In genomic region chr12:69376132-69376531, GRCm38 (mm10) we compare ENCODE assay signal across 13 mouse cellular contexts. TPM values are rescaled to one million over a fixed set of nuclear protein-coding genes. Genes with fewer than 3 reads are reported as not detected.
DNase-seq lines count a peak whose midpoint lies in the region; ATAC-seq and TF ChIP-seq lines count a peak whose summit lies in the region.
"Had no signal": no experiment of that assay in that cellular context is flagged by ENCODE, and none has a peak within 500 bp of the region (broad histone marks: within the 10 kb centered on the region; RNA-seq: fewer than 3 reads in every experiment).

No protein-coding gene starts in this region.

- TF ChIP-seq CTCF in G1E (IDR thresholded peaks at IDR 0.05; ENCODE audit: low read depth, low read length) = no peak

- H3K27ac ChIP-seq in kidney, embryonic 15.5 days = no peak overlapping the region
- H3K27ac ChIP-seq in embryonic facial prominence, embryonic 14.5 days (replicated peaks; ENCODE audit: low read depth, low read length) = no peak overlapping the region
- H3K27ac ChIP-seq in liver, embryonic 15.5 days (replicated peaks) = 0 out of 2 replicates have a peak overlapping the region, but pooled peaks have one; percentile 38
- no peak overlapping the region for H3K27ac ChIP-seq in midbrain, embryonic 10.5 days (replicated peaks)
- H3K27ac ChIP-seq: hindbrain, embryonic 10.5 days; layer of hippocampus, adult 2 months had no signal

- H3K27me3 ChIP-seq in kidney, embryonic 15.5 days = no peaks in the 10 kb centered on the region
- no peaks in the 10 kb centered on the region for H3K27me3 ChIP-seq in G1E (ENCODE audit: insufficient read depth, low read length)
- no peaks in the 10 kb centered on the region for H3K27me3 ChIP-seq in embryonic facial prominence, embryonic 14.5 days (replicated peaks; ENCODE audit: control insufficient read depth, insufficient read depth, low read length)
- H3K27me3 ChIP-seq in liver, embryonic 15.5 days = no peaks in the 10 kb centered on the region
- H3K27me3 ChIP-seq in midbrain, embryonic 10.5 days (ENCODE audit: low read depth, poor library complexity, severe bottlenecking) = no peaks in the 10 kb centered on the region
- H3K27me3 ChIP-seq: Patski had no signal

- DNase-seq in kidney, adult 11 months = no peak
- DNase-seq in G1E (ENCODE audit: low spot score) = no peak
- no peak for DNase-seq in embryonic facial prominence, embryonic 14.5 days (ENCODE audit: low spot score)
- no peak for DNase-seq in midbrain, embryonic 10.5 days (ENCODE audit: low spot score)
- DNase-seq in frontal cortex, postnatal 14 days (ENCODE audit: low spot score in 2 of 2) = no peak
- DNase-seq: cerebellum, adult 11-12 months; kidney, adult 2 months; thymus, postnatal 4 days had no signal

- H3K4me2 ChIP-seq in kidney, embryonic 15.5 days = 0 out of 2 replicates have a peak overlapping the region, but pooled peaks have one; percentile 19
- H3K4me2 ChIP-seq in embryonic facial prominence, embryonic 14.5 days (ENCODE audit: low read depth, low read length) = peak overlapping the region; percentile 26
- H3K4me2 ChIP-seq in liver, embryonic 15.5 days = peak overlapping the region; percentile 34

- no peaks in the 10 kb centered on the region for H3K9me3 ChIP-seq in kidney, embryonic 15.5 days (replicated peaks)
- H3K9me3 ChIP-seq in G1E (replicated peaks) = no peaks in the 10 kb centered on the region
- H3K9me3 ChIP-seq in embryonic facial prominence, embryonic 14.5 days (ENCODE audit: control insufficient read depth, low read length) = no peaks in the 10 kb centered on the region
- no peaks in the 10 kb centered on the region for H3K9me3 ChIP-seq in liver, embryonic 15.5 days (replicated peaks)
- no peaks in the 10 kb centered on the region for H3K9me3 ChIP-seq in midbrain, embryonic 10.5 days (replicated peaks)
- H3K9me3 ChIP-seq: hindbrain, embryonic 10.5 days had no signal

- 73% methylated on average over 2 of the region's 2 CpGs for WGBS in kidney, embryonic 15.5 days
- WGBS in embryonic facial prominence, embryonic 14.5 days = 85% methylated on average over 2 of the region's 2 CpGs
- 38% methylated on average over 2 of the region's 2 CpGs for WGBS in liver, embryonic 15.5 days (ENCODE audit: insufficient replicate concordance)
- WGBS in midbrain, embryonic 10.5 days = 92% methylated on average over 2 of the region's 2 CpGs

- H3K9ac ChIP-seq in kidney, embryonic 15.5 days = no peak overlapping the region
- no peak overlapping the region for H3K9ac ChIP-seq in embryonic facial prominence, embryonic 14.5 days (ENCODE audit: low read depth, low read length)
- H3K9ac ChIP-seq in liver, embryonic 15.5 days = no peak overlapping the region

- peaks cover 19% of the 10 kb centered on the region for H3K4me1 ChIP-seq in kidney, embryonic 15.5 days
- peaks cover 28% of the 10 kb centered on the region for H3K4me1 ChIP-seq in G1E (ENCODE audit: insufficient read depth, low read depth, low read length)
- H3K4me1 ChIP-seq in embryonic facial prominence, embryonic 14.5 days (ENCODE audit: control insufficient read depth, insufficient read depth, low read length) = peaks cover 19% of the 10 kb centered on the region; the same call in 1 of the 2 replicates
- peaks cover 20% of the 10 kb centered on the region for H3K4me1 ChIP-seq in liver, embryonic 15.5 days (replicated peaks)
- peaks cover 32% of the 10 kb centered on the region for H3K4me1 ChIP-seq in midbrain, embryonic 10.5 days

- no peak for ATAC-seq in kidney, embryonic 15.5 days (replicated peaks; ENCODE audit: low FRiP score)
- ATAC-seq in G1E (ENCODE audit: extremely low read depth, insufficient number of reproducible peaks, low FRiP score, poor library complexity, severe bottlenecking) = no peak
- no peak for ATAC-seq in embryonic facial prominence, embryonic 14.5 days (ENCODE audit: low read depth)
- no peak for ATAC-seq in liver, embryonic 15.5 days (ENCODE audit: insufficient read depth)
- ATAC-seq: Patski had no signal

- H3K36me3 ChIP-seq in kidney, embryonic 15.5 days = peaks cover 17% of the 10 kb centered on the region
- peaks cover 58% of the 10 kb centered on the region for H3K36me3 ChIP-seq in G1E (replicated peaks)
- peaks cover 27% of the 10 kb centered on the region for H3K36me3 ChIP-seq in embryonic facial prominence, embryonic 14.5 days (ENCODE audit: control insufficient read depth, insufficient read depth, low read length)
- peaks cover 46% of the 10 kb centered on the region for H3K36me3 ChIP-seq in liver, embryonic 15.5 days (replicated peaks)
- H3K36me3 ChIP-seq in midbrain, embryonic 10.5 days = peaks cover 49% of the 10 kb centered on the region

- H3K4me3 ChIP-seq in kidney, embryonic 15.5 days (replicated peaks) = no peak overlapping the region
- H3K4me3 ChIP-seq in G1E (ENCODE audit: low read depth, low read length) = peak overlapping the region; percentile 20; the same call in 1 of the 2 replicates
- H3K4me3 ChIP-seq in embryonic facial prominence, embryonic 14.5 days (ENCODE audit: low read depth, low read length) = no peak overlapping the region
- H3K4me3 ChIP-seq in liver, embryonic 15.5 days (replicated peaks) = peak overlapping the region; percentile 21
- H3K4me3 ChIP-seq in midbrain, embryonic 10.5 days = no peak overlapping the region
- H3K4me3 ChIP-seq: hindbrain, embryonic 10.5 days; layer of hippocampus, adult 2 months had no signal

RNA-seq across cellular contexts. Expression of gene Gm9887, which starts 3.9 kb away (rescaled TPM):
- polyA plus RNA-seq in kidney, embryonic 15.5 days (2015; fragmentation: Nextera tagmentation; extraction: Ambion mirVana) = 1.4 and 1.7 TPM in 2 replicates
- total RNA-seq in G1E (2014; fragmentation: Nextera tagmentation) = not detected in 2 replicates
- 0.87 and 0.93 TPM in 2 replicates for total RNA-seq in G1E (2017)
- 0.79 and 1.6 TPM in 2 replicates for polyA plus RNA-seq in G1E (2012)
- polyA plus RNA-seq in embryonic facial prominence, embryonic 14.5 days (2014; fragmentation: Nextera tagmentation; extraction: Ambion mirVana) = 1.7 and 1.8 TPM in 2 replicates
- polyA plus RNA-seq in liver, embryonic 15.5 days (2015; fragmentation: Nextera tagmentation; extraction: Ambion mirVana) = 0.56 and 1.2 TPM in 2 replicates
- 1.2 and 1.3 TPM in 2 replicates for polyA plus RNA-seq in midbrain, embryonic 10.5 days (2016; fragmentation: Nextera tagmentation; extraction: Ambion mirVana)

RNA-seq across cellular contexts. Expression of gene Arf6, which starts 4.2 kb away (rescaled TPM):
- polyA plus RNA-seq in kidney, embryonic 15.5 days (2015; fragmentation: Nextera tagmentation; extraction: Ambion mirVana) = 45.3 and 47.0 TPM in 2 replicates
- 179 and 195 TPM in 2 replicates for total RNA-seq in G1E (2014; fragmentation: Nextera tagmentation)
- 123 and 153 TPM in 2 replicates for total RNA-seq in G1E (2017)
- polyA plus RNA-seq in G1E (2012) = 360 and 373 TPM in 2 replicates
- 62.3 and 66.7 TPM in 2 replicates for polyA plus RNA-seq in embryonic facial prominence, embryonic 14.5 days (2014; fragmentation: Nextera tagmentation; extraction: Ambion mirVana)
- 33.0 and 33.3 TPM in 2 replicates for polyA plus RNA-seq in liver, embryonic 15.5 days (2015; fragmentation: Nextera tagmentation; extraction: Ambion mirVana)
- 32.2 and 34.4 TPM in 2 replicates for polyA plus RNA-seq in midbrain, embryonic 10.5 days (2016; fragmentation: Nextera tagmentation; extraction: Ambion mirVana)

RNA-seq across cellular contexts. Expression of gene Nemf, which starts 19.2 kb away (rescaled TPM):
- polyA plus RNA-seq in kidney, embryonic 15.5 days (2015; fragmentation: Nextera tagmentation; extraction: Ambion mirVana) = 87.0 and 91.6 TPM in 2 replicates
- total RNA-seq in G1E (2014; fragmentation: Nextera tagmentation) = 149 and 150 TPM in 2 replicates
- 103 and 128 TPM in 2 replicates for total RNA-seq in G1E (2017)
- 2.9 and 4.9 TPM in 2 replicates for polyA plus RNA-seq in G1E (2012)
- 65.8 and 75.1 TPM in 2 replicates for polyA plus RNA-seq in embryonic facial prominence, embryonic 14.5 days (2014; fragmentation: Nextera tagmentation; extraction: Ambion mirVana)
- 33.1 and 35.3 TPM in 2 replicates for polyA plus RNA-seq in liver, embryonic 15.5 days (2015; fragmentation: Nextera tagmentation; extraction: Ambion mirVana)
- polyA plus RNA-seq in midbrain, embryonic 10.5 days (2016; fragmentation: Nextera tagmentation; extraction: Ambion mirVana) = 96.6 and 97.2 TPM in 2 replicates

Comparison
In these comparisons a context has a peak if more than half of its experiments do, and no peak if none do; other contexts are left out.
1. H3K4me3 ChIP-seq: peak in G1E (single experiment) and liver, embryonic 15.5 days (single experiment); none in kidney, embryonic 15.5 days (single experiment), embryonic facial prominence, embryonic 14.5 days (single experiment) and midbrain, embryonic 10.5 days (single experiment).
2. Peak in every context shown above with its lines, with median percentiles within 50 percentile points of each other: H3K4me2 ChIP-seq.